Mouse (Mus musculus) retina, embryonic 14.5 days (tissue): Measurements from ENCODE around the gene Gpr62.

ENCODE experiments used
- DNase-seq: peaks from one replicate; pipeline ENCODE4 v3.0.0-alpha.2; 2015; ENCODE audit warnings: low spot score

The Gpr62 gene

GRCm38 (mm10) chr9:106420608-106421007 lies 45.1 kb downstream of the Gpr62 start:
- DNase-seq, result peak; percentile 53

- peak; percentile 68 for DNase-seq
Measured at GRCm38 (mm10) chr9:106417841-106418625, 47.7 kb downstream of the Gpr62 start.

- no peak for DNase-seq
Measured at GRCm38 (mm10) chr9:106416826-106417225, 48.9 kb downstream of the Gpr62 start.
